Comparison of ENCODE assay signal across 8 mouse cellular contexts in genomic region chr14:14294426-14294825, GRCm38 (mm10). TPM values are rescaled to one million over a fixed set of nuclear protein-coding genes. Genes with fewer than 3 reads are reported as not detected.
DNase-seq lines count a peak whose midpoint lies in the region; ATAC-seq and TF ChIP-seq lines count a peak whose summit lies in the region.

No protein-coding gene starts in this region.

- intact Hi-C loops in gastrocnemius, postnatal 14 days (cut with DNase I; ENCODE audit: low total_unique reads) = no loop called here

- no peak overlapping the region for H3K27ac ChIP-seq in layer of hippocampus, adult 2 months

- peak; percentile 76 for ATAC-seq in monocyte, adult 5-6 weeks (replicated peaks; ENCODE audit: insufficient number of reproducible peaks, low FRiP score, low TSS enrichment, poor library complexity, severe bottlenecking)

- TF ChIP-seq CTCF in layer of hippocampus, adult 2 months (conservative IDR thresholded peaks at IDR 0.05) = peak; percentile 29; the same call in 1 of the 2 replicates

- no peak overlapping the region for H3K4me3 ChIP-seq in layer of hippocampus, adult 2 months

- DNase-seq in layer of hippocampus, adult 2 months (ENCODE audit: low spot score in 2 of 2) = no peak
- no peak for DNase-seq in layer of hippocampus, adult 8-10 months (ENCODE audit: low spot score in 2 of 2)
- peak; percentile 66 for DNase-seq in adrenal gland, adult 2 months
- DNase-seq in gastrocnemius, postnatal 14 days = peak; percentile 26
- peak; percentile 23 to 38 for DNase-seq in kidney, postnatal 25 days
- DNase-seq in neural tube, embryonic 10.5 days (ENCODE audit: extremely low spot score, low spot score) = no peak
- DNase-seq in left cerebral cortex, adult 9 months (ENCODE audit: low spot score in 2 of 2) = no peak

RNA-seq across cellular contexts. Expression of gene Olfr31, which starts 28.2 kb away (rescaled TPM):
- not detected for total RNA-seq in layer of hippocampus, adult 2 months (2021)
- not detected for total RNA-seq in layer of hippocampus, adult 8-10 months (2022)
- not detected for total RNA-seq in adrenal gland, adult 2 months (2021)
- polyA plus RNA-seq in adrenal gland, adult 2 months (2012; rRNA removed) = not detected in 2 replicates
- not detected for total RNA-seq in gastrocnemius, postnatal 14 days (2021)
- not detected in 3 replicates for total RNA-seq in monocyte, adult 5-6 weeks (2017)

RNA-seq across cellular contexts. Expression of gene Il3ra, which starts 51.6 kb away (rescaled TPM):
- total RNA-seq in layer of hippocampus, adult 2 months (2021) = 1 to 10 TPM; 3.4 to 5.0 TPM
- total RNA-seq in layer of hippocampus, adult 8-10 months (2022) = 10 to 100 TPM in 1 of 4 experiments, 1 to 10 TPM in 3; 3.7 to 10.8 (median 5.0) TPM
- 1 to 10 TPM; 5.1 to 9.3 TPM for total RNA-seq in adrenal gland, adult 2 months (2021)
- 52.7 and 64.5 TPM in 2 replicates for polyA plus RNA-seq in adrenal gland, adult 2 months (2012; rRNA removed)
- 1 to 10 TPM; 3.3 to 5.6 TPM for total RNA-seq in gastrocnemius, postnatal 14 days (2021)
- 2.8 to 16.0 TPM (median 8.4 TPM) in 3 replicates for total RNA-seq in monocyte, adult 5-6 weeks (2017)

Comparison
In these comparisons a context has a peak if more than half of its experiments do, and no peak if none do; other contexts are left out.
1. DNase-seq: peak in adrenal gland, adult 2 months (single experiment), gastrocnemius, postnatal 14 days (single experiment) and kidney, postnatal 25 days (2 of 2); none in layer of hippocampus, adult 2 months (0 of 2), layer of hippocampus, adult 8-10 months (0 of 2), neural tube, embryonic 10.5 days (single experiment) and left cerebral cortex, adult 9 months (0 of 2).